Mouse (Mus musculus) ovary, postnatal 36 days (tissue): ENCODE measurements at regions not wholly inside any gene's neighbourhood (a gene's known extent, or its start where the extent isn't known, plus 50 kb on each side); places are given as distances from the start of the nearest gene placed in this dataset.

ENCODE experiments used
- DNase-seq: peaks from one replicate; pipeline ENCODE4 v3.0.0; 2022; ENCODE audit warnings: low spot score, mixed read lengths

DNA sequence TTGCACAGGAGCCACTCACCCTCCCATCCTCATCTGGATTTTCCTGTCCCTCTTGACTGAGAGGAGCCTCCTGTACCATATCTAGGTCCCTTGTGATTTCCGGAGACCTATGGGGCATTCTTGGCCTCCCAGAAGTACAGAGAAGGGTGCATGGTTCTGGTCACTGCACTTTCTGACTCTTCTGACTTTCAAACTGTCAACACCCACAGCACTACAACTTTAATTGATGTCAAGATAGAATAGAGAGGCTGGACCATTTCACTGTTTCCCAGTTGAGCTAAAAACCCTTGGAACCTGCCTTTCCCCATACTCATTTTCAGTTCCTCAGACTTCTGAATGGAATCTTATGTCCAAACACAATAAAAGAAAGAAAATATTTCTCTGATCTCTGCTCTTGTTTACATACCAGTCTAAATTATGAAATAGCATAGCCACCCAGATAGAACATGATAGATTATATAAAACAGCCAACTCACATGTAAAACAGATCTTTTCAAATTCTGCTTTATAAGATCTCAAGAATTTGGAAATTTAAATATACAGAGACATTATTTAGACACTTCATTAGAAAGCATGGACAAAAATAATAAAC, 144.2 kb downstream of the Ptger3 start:
- DNase-seq, result no peak

DNA sequence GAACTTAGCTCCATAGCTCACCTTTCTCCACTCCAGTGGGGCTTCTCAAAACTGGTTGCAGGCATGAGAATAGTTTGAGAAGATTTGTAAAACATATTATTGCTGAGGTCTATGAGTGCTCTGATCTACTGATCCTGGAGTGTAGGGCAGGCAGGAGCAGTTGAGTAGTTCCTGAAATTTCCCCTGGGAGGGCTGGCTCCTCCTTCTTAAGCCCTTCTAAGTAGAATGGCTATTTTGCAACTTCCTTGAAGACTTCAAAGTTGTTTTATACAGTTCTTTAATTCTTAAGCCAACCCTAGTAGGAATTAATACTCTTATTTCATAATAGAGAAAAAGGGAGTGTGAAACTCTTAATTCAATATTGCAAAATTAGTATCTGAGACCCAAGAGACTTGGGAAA, 133.3 kb downstream of the Ptger3 start:
- no peak for DNase-seq

DNA sequence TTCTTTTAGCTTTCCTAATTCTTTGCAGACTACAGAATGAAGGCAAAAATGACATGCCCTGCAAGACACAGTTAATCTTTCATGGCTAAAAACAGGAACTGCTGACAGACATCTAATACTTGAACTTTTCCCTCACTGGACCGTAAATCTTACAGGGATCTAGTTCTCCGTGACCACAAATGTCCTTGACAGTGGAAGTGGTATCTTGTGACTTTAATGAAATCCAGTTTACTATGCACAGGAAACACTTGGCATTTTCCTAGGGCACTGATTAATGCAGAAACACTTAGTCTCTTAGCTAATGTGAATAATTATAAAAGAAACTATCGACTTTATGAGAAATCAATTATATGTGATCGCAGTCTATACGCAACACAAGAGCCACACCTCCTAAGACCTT, 131.8 kb downstream of the Ptger3 start:
- no peak for DNase-seq

DNA sequence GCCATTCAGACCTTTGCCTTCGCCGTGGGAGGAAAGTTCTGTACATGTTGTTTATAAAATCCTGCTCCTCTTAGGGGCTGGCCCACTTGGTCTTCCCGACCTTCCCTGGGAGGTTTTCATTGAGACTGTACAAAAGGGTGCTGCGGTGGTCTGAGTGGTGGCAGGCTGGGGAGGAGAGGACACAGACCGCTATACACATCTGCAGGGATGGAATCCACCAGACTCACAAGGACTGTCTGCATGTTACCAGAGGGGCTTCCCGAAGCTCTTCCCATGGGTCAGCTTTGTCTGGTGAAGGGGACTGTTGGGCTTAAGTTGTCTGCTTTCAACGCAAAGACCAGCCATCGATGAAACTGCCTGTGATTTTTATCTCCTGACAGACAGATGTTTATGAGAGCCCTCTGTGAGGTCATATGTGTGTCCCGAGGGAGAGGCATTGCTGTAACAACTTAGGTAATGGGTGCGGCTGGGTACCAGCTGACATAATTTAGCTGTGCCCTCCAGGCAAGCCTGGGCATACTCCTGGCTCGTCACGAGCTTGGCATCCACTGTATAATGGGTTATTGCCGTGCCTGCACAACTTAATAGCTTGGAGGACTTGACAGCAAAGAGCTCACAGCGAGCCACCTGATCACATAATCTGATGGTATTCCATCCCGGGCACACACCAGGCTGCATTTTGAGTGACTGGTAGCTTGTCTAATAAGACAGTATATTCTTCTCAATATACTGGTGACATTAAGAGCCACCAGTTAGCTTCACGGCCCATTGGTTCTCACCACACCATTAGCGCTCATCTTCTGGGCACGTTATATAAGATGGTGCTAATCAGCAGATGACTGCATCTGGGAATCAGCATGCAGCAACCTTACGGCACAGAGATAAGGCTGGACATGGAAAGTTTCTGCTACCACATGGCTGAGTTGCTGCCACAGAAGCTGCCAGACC, 128.7 kb downstream of the Ptger3 start:
- DNase-seq, result no peak
